Mouse (Mus musculus) liver (tissue): ENCODE data around the gene Zfp11.

ENCODE experiments used
- DNase-seq: peaks from one replicate; pipeline ENCODE4 v3.0.0-alpha.2; 2020; ENCODE audit warnings: mixed read lengths

The Zfp11 gene

DNA sequence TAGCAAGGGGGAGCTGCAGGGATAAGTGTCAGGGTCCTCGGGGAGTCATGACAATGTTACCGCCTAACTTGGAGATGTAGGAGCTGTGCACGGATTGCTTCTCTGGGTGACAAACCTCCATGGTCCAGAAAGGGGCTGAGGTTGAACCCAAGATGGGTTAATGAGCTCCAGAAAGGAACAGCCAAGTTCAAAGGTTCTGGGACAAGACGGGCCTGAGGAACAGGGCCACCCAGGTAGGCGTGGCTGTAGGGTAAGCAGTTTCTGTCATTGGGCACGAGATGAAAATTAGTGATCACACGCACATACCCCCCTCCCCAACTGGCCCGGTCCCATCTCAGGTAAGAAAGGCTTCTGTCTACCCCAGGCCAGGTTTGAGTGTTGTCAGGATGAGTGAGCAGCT is 62.4 kb downstream of the Zfp11 start:
- no peak for DNase-seq
